Mouse (Mus musculus) gastrocnemius, postnatal 10 days (tissue): ENCODE measurements around the gene Zw10. TPM values are rescaled to one million over a fixed set of nuclear protein-coding genes. Genes with fewer than 3 reads are reported as not detected.
A peak's percentile ranks its signal among the peaks of the same experiment; 100 is the strongest.

Experiments
- DNase-seq: peaks from one replicate; pipeline ENCODE4 v3.0.0; 2021; ENCODE audit warnings: mixed read lengths
- long read RNA-seq, 2 experiments: library from polyadenylated mRNA; stranded (forward); transcript quantifications; one replicate each; pipeline ENCODE4 v2.0.0; 2021
- total RNA-seq, 2 experiments: library from RNA; stranded (reverse); gene quantifications; 2 replicates each; pipeline ENCODE4 v1.2.3; 2021

Gene Zw10
- 1 to 10 TPM; 6.6 to 8.6 TPM for total RNA-seq
- long read RNA-seq, experiment 1, transcript Zw10-201 (16 exons, 2,863 nt) = major isoform, 11 of 14 reads
- long read RNA-seq, experiment 1, partial matches to known transcripts = 0 of 14 reads
- long read RNA-seq, experiment 1, other reads (novel, unspliced or antisense) = 3 of 14 reads
- long read RNA-seq, experiment 2, transcript Zw10-201 (16 exons, 2,863 nt) = major isoform, 8 of 10 reads
- long read RNA-seq, experiment 2, partial matches to known transcripts = 1 of 10 reads
- long read RNA-seq, experiment 2, other reads (novel, unspliced or antisense) = 1 of 10 reads

- peak; percentile 91 for DNase-seq
These were observed at the start of gene Zw10 for GRCm38 (mm10) chr9:49055333-49056205. Zw10 (plus strand) TSS chr9:49055613.

- no peak for DNase-seq
These were observed 39.6 kb upstream of the Zw10 start for GRCm38 (mm10) chr9:49015824-49016223.

- DNase-seq = no peak
These were observed 34.1 kb upstream of the Zw10 start for GRCm38 (mm10) chr9:49021289-49021688.

GRCm38 (mm10) chr9:49023956-49024355 is 31.5 kb upstream of the Zw10 start:
- DNase-seq = no peak

GRCm38 (mm10) chr9:49024529-49024928 is 30.9 kb upstream of the Zw10 start:
- no peak for DNase-seq

GRCm38 (mm10) chr9:49034764-49035163 is 20.6 kb upstream of the Zw10 start:
- peak; percentile 34 for DNase-seq

- DNase-seq = no peak
These were observed 4.5 kb upstream of the Zw10 start for GRCm38 (mm10) chr9:49050901-49051300.

- peak; percentile 62 for DNase-seq
These were observed 4.1 kb upstream of the Zw10 start for GRCm38 (mm10) chr9:49051349-49051748.

- no peak for DNase-seq
These were observed 1.4 kb upstream of the Zw10 start for GRCm38 (mm10) chr9:49054028-49054427.

GRCm38 (mm10) chr9:49076847-49077246 is 21.4 kb downstream of the Zw10 start:
- DNase-seq = no peak

- no peak for DNase-seq
These were observed 25.7 kb downstream of the Zw10 start, which contains the start of gene Tmprss5 for GRCm38 (mm10) chr9:49081107-49081506. Tmprss5 (plus strand) TSS chr9:49081260.

GRCm38 (mm10) chr9:49081561-49081960 is 26.1 kb downstream of the Zw10 start:
- DNase-seq = peak; percentile 77

- no peak for DNase-seq
These were observed 31.9 kb downstream of the Zw10 start for GRCm38 (mm10) chr9:49087317-49087716.

GRCm38 (mm10) chr9:49098871-49099270 is 43.5 kb downstream of the Zw10 start:
- DNase-seq = no peak

GRCm38 (mm10) chr9:49102328-49102727 is 46.9 kb downstream of the Zw10 start:
- no peak for DNase-seq

- no peak for DNase-seq
These were observed 53.7 kb downstream of the Zw10 start for GRCm38 (mm10) chr9:49109101-49109500.

- DNase-seq = no peak
These were observed 55.2 kb downstream of the Zw10 start for GRCm38 (mm10) chr9:49110476-49111220.

- no peak for DNase-seq
These were observed 55.9 kb downstream of the Zw10 start for GRCm38 (mm10) chr9:49111296-49111695.

GRCm38 (mm10) chr9:49118271-49118825 is 62.9 kb downstream of the Zw10 start:
- no peak for DNase-seq

- no peak for DNase-seq
These were observed 64.3 kb downstream of the Zw10 start for GRCm38 (mm10) chr9:49119759-49120158.

- DNase-seq = no peak
These were observed 70.3 kb downstream of the Zw10 start for GRCm38 (mm10) chr9:49125706-49126105.
